Mouse (Mus musculus) activated CD4-positive, CD25-positive, alpha-beta regulatory T cell (primary cell): ENCODE results near the gene Eya4. TPM values are rescaled to one million over a fixed set of nuclear protein-coding genes. Genes with fewer than 3 reads are reported as not detected.

Experiments used
- polyA plus RNA-seq, 2 experiments: library from polyadenylated mRNA; unstranded; fragments of 100-300 nt; shearing (Covaris generic); gene quantifications; one replicate each; pipeline ENCODE4 v1.2.1; 2017

Eya4 gene
- under 1 TPM in 1 of 2 experiments, not detected in 1; 0.44 TPM for polyA plus RNA-seq

DNA sequence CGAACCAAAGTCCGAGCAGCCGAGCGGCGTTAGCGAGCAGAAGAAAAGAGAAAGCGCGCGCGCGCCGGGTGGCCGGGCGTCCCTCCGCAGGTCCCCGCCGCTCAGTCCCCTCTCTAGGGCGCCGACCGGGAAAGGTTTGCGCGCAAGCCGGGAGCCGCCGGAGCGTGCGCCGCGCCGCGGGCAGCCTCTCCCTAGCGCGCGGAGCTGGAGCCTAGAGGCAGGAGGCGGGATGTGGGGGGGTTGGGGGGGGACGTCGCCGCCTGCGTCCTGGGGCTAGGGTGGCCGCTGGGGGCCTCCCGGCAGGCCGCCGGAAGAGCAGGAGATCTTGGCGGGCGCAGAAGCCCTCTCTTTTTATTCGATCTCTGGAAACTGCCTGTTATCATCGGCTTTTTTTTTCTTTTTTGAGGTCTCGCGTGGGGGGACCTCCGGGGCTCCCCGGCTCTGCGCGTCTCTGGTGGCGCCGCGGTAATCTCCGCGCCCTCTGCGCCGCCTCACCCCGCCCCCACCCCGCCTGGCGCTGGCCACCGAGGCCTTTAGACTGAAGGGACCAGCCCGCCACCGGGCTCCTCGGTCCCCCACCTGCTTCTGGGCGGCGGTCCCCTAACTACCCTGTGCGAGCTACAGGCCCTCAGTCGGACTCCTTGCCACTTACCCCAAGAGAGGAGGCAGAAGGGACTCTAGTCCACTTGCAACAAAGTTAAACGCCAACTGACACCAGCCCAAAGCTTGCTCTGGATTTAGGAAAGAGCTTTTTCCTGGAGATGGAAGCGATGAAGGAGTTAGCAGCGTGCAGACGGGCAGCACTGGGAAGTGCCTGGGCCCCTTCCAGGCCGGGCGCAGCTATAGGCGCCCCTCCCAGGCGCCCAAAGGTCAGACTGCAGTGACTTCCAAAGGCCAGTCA is at the start of gene Eya4:
TSS of gene Eya4 (minus strand) at position 776 of the 901 bp plus-strand sequence.

